Mouse (Mus musculus) CH12.LX (cell line): Measurements from ENCODE around the gene Slco1c1.

Experiments
- ELF1 ChIP-seq: IDR thresholded peaks from 2 replicates; pipeline ENCODE4 v1.6.1; 2014; ENCODE audit warnings: low read depth, mild to moderate bottlenecking, inconsistent platforms, low read length, improper control_type of control experiment
- KAT2A ChIP-seq: IDR thresholded peaks from 2 replicates; pipeline ENCODE4 v1.6.1; 2012; ENCODE audit warnings: low read length, improper control_type of control experiment, inconsistent platforms; ENCODE audit not compliant: insufficient replicate concordance

- TF ChIP-seq KAT2A (no peak), ELF1 (no peak)
Measured at GRCm38 (mm10) chr6:141590002-141590401, 65.8 kb downstream of the Slco1c1 start.
